Mouse (Mus musculus) C2C12 (cell line): Measurements from ENCODE around the gene Slc39a5. TPM values are rescaled to one million over a fixed set of nuclear protein-coding genes. Genes with fewer than 3 reads are reported as not detected.

Experiments used
- H3K27me3 ChIP-seq: one replicate; pipeline ENCODE4 v1.6.1; 2011; ENCODE audit not compliant: control insufficient read depth, insufficient read depth, insufficient read length
- H3K36me3 ChIP-seq: one replicate; pipeline ENCODE4 v1.6.1; 2011; ENCODE audit not compliant: control insufficient read depth, insufficient read depth
- H3K4me3 ChIP-seq: one replicate; pipeline ENCODE4 v1.5.1; 2011; ENCODE audit warnings: mild to moderate bottlenecking, control low read depth; ENCODE audit not compliant: poor library complexity, insufficient read depth, severe bottlenecking
- H3K79me2 ChIP-seq: one replicate; pipeline ENCODE4 v1.6.1; 2011; ENCODE audit not compliant: control insufficient read depth, insufficient read depth
- H3K79me3 ChIP-seq: one replicate; pipeline ENCODE4 v1.6.1; 2011; ENCODE audit warnings: low read depth, control low read depth
- H3ac ChIP-seq: one replicate; pipeline ENCODE3; 2011; ENCODE audit warnings: low read depth; ENCODE audit not compliant: control insufficient read depth, insufficient read length
- CEBPB ChIP-seq: IDR thresholded peaks from one replicate; pipeline ENCODE4 v1.6.1; 2011; ENCODE audit warnings: low read depth, mild to moderate bottlenecking, control low read depth, moderate library complexity
- CTCF ChIP-seq: IDR thresholded peaks from one replicate; pipeline ENCODE4 v1.5.1; 2011; ENCODE audit not compliant: control insufficient read depth, insufficient read depth, insufficient read length
- FOSL1 ChIP-seq: IDR thresholded peaks from one replicate; pipeline ENCODE4 v1.8.0; 2011; ENCODE audit warnings: mild to moderate bottlenecking, low read length; ENCODE audit not compliant: poor library complexity, insufficient read depth, severe bottlenecking
- MAX ChIP-seq: IDR thresholded peaks from one replicate; pipeline ENCODE4 v1.6.1; 2011; ENCODE audit warnings: mild to moderate bottlenecking, control low read depth
- MYOD1 ChIP-seq: IDR thresholded peaks from one replicate; pipeline ENCODE4 v1.6.1; 2011; ENCODE audit warnings: low read depth; ENCODE audit not compliant: control insufficient read depth, insufficient read length
- MYOG ChIP-seq: IDR thresholded peaks from one replicate; pipeline ENCODE4 v1.6.1; 2011; ENCODE audit not compliant: control insufficient read depth, insufficient read length; ENCODE audit errors: extremely low read depth
- USF1 ChIP-seq: IDR thresholded peaks from one replicate; pipeline ENCODE4 v1.6.1; 2011; ENCODE audit warnings: low read depth, mild to moderate bottlenecking, control low read depth, moderate library complexity
- microRNA-seq: library from miRNA; unstranded; fragments of <30 nt; microRNA quantifications from one replicate; pipeline ENCODE4, GENCODE M21; 2019; ENCODE audit warnings: borderline microRNAs expressed
- polyA plus RNA-seq: library from polyadenylated mRNA; unstranded; fragments of >200 nt; fragmentation: generic; extraction: Trizol; gene quantifications from one replicate; pipeline ENCODE4 v1.2.1, GENCODE M21; 2012; ENCODE audit warnings: missing spikeins

Gene Slc39a5
- polyA plus RNA-seq, 1 experiment: not detected

DNA sequence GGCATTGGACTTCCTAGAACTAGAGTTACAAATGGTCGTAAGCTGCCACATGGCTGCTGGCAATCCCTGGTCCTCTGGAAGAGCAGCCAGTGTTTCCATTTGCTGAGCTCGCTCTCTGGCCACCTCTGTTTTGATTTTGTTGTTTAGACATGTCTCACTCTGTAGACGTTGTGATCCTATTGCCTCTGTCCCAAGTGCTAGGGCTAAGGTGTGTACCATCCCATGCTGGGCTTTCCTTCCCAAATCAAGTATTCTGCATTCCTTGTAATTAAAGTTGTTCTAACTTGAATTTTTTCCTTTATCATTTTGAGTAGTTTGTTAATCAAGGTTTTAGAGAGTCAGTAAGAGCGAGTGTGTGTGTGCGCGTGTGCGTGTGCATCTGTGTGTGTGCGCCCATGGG lies 53.5 kb downstream of the Slc39a5 start:
- no peak overlapping the region for H3K4me3 ChIP-seq
- H3ac ChIP-seq: no peak overlapping the region
- no peaks in the 10 kb centered on the region for H3K27me3 ChIP-seq
- TF ChIP-seq USF1: no peak
- no peak for TF ChIP-seq CTCF
- no peak for TF ChIP-seq FOSL1
- TF ChIP-seq MYOG: no peak
- TF ChIP-seq CEBPB: no peak
- no peak for TF ChIP-seq MYOD1
- TF ChIP-seq MAX: no peak
- H3K36me3 ChIP-seq: peaks cover 54% of the 10 kb centered on the region
- H3K79me2 ChIP-seq: peaks cover 88% of the 10 kb centered on the region
- peaks cover 64% of the 10 kb centered on the region for H3K79me3 ChIP-seq

Small RNA genes within 50 kb of the gene (microRNA-seq; reads per million reads assigned to microRNA genes)
- gene Gm25361 (not detected), gene Gm26308 (not detected), gene Mir6914 (0.56 reads per million, percentile 11 among the genes with 10 or more reads in this experiment), gene Mir6915 (1.6 reads per million, percentile 35 among the genes with 10 or more reads in this experiment)

Other genes with a start within 250 kb of the Slc39a5 start
- 61.4 TPM for gene Rbms2, start 220.9 kb downstream of the Slc39a5 start, polyA plus RNA-seq
- gene Gls2, start 206.8 kb downstream of the Slc39a5 start, polyA plus RNA-seq: 2.8 TPM
- 13.4 TPM for gene Spryd4, start 189.4 kb downstream of the Slc39a5 start, polyA plus RNA-seq
- not detected for gene Mip, start 175.4 kb downstream of the Slc39a5 start, polyA plus RNA-seq
- gene Timeless, start 169.2 kb downstream of the Slc39a5 start, polyA plus RNA-seq: 17.7 TPM
- gene Apon, start 147.1 kb downstream of the Slc39a5 start, polyA plus RNA-seq: 0.16 TPM
- gene Apof, start 132.6 kb downstream of the Slc39a5 start, polyA plus RNA-seq: not detected
- 3.9 TPM for gene Stat2, start 130.7 kb downstream of the Slc39a5 start, polyA plus RNA-seq
- gene Il23a, start 102.5 kb downstream of the Slc39a5 start, polyA plus RNA-seq: not detected
- 5.0 TPM for gene Pan2, start 97.9 kb downstream of the Slc39a5 start, polyA plus RNA-seq
- 102 TPM for gene Cnpy2, start 78.8 kb downstream of the Slc39a5 start, polyA plus RNA-seq
- 212 TPM for gene Cs, start 63.5 kb downstream of the Slc39a5 start, polyA plus RNA-seq
- 13.7 TPM for gene Coq10a, start 32.2 kb downstream of the Slc39a5 start, polyA plus RNA-seq
- 35.9 TPM for gene Ankrd52, start 24.1 kb downstream of the Slc39a5 start, polyA plus RNA-seq
- gene Nabp2, start 10.3 kb upstream of the Slc39a5 start, polyA plus RNA-seq: 93.0 TPM
- gene Rnf41, start 10.4 kb upstream of the Slc39a5 start, polyA plus RNA-seq: 34.0 TPM
- gene Smarcc2, start 58.0 kb upstream of the Slc39a5 start, polyA plus RNA-seq: 48.4 TPM
- 3,169 TPM for gene Myl6, start 92.9 kb upstream of the Slc39a5 start, polyA plus RNA-seq
- 16.7 TPM for gene Myl6b, start 97.5 kb upstream of the Slc39a5 start, polyA plus RNA-seq
- 120 TPM for gene Esyt1, start 124.6 kb upstream of the Slc39a5 start, polyA plus RNA-seq
- gene Zc3h10, start 146.5 kb upstream of the Slc39a5 start, polyA plus RNA-seq: 13.0 TPM
- 13,760 TPM for gene Rpl41, start 148.1 kb upstream of the Slc39a5 start, polyA plus RNA-seq
- 232 TPM for gene Pa2g4, start 164.8 kb upstream of the Slc39a5 start, polyA plus RNA-seq
- gene Erbb3, start 188.4 kb upstream of the Slc39a5 start, polyA plus RNA-seq: 0.28 TPM
- 2,179 TPM for gene Rps26, start 225.5 kb upstream of the Slc39a5 start, polyA plus RNA-seq
- 0.05 TPM for gene Ikzf4, start 244.8 kb upstream of the Slc39a5 start, polyA plus RNA-seq